ENCODE assay signal across 31 mouse cellular contexts in genomic region chr17:86830893-86831292, GRCm38 (mm10).
DNase-seq lines count a peak whose midpoint lies in the region; ATAC-seq and TF ChIP-seq lines count a peak whose summit lies in the region.
"Had no signal": no experiment of that assay in that cellular context is flagged by ENCODE, and none has a peak within 500 bp of the region (broad histone marks: within the 10 kb centered on the region; RNA-seq: fewer than 3 reads in every experiment).

No protein-coding gene starts in this region.

- H3K4me3 ChIP-seq in liver, embryonic 11.5 days (ENCODE audit: low read depth, low read length), result no peak overlapping the region
- no peak overlapping the region for H3K4me3 ChIP-seq in liver, postnatal 0 days (ENCODE audit: low read depth, low read length)
- no peak overlapping the region for H3K4me3 ChIP-seq in limb, embryonic 10.5 days
- no peak overlapping the region for H3K4me3 ChIP-seq in midbrain, embryonic 16.5 days (ENCODE audit: low read depth, low read length)
- H3K4me3 ChIP-seq: erythroblast, embryonic 14.5 days; gastrocnemius, adult 2 months; heart, adult 2 months; heart, embryonic 15.5 days; hindbrain, embryonic 13.5 days; limb, embryonic 12.5 days; midbrain, embryonic 13.5 days had no signal

- no peak overlapping the region for H3K4me2 ChIP-seq in liver, embryonic 11.5 days
- H3K4me2 ChIP-seq in liver, postnatal 0 days (ENCODE audit: low read depth, low read length), result no peak overlapping the region
- H3K4me2 ChIP-seq in midbrain, embryonic 16.5 days (ENCODE audit: low read length), result no peak overlapping the region
- H3K4me2 ChIP-seq: heart, embryonic 15.5 days; hindbrain, embryonic 13.5 days; limb, embryonic 12.5 days; midbrain, embryonic 13.5 days had no signal

- no peak for TF ChIP-seq EP300 in liver, postnatal 0 days (IDR thresholded peaks at IDR 0.05; ENCODE audit: low read depth)

- no peaks in the 10 kb centered on the region for H3K27me3 ChIP-seq in liver, embryonic 11.5 days (replicated peaks; ENCODE audit: control insufficient read depth, insufficient read depth, low read length)
- no peaks in the 10 kb centered on the region for H3K27me3 ChIP-seq in liver, postnatal 0 days (ENCODE audit: insufficient read depth, low read length)
- H3K27me3 ChIP-seq in limb, embryonic 10.5 days (ENCODE audit: low read depth, poor library complexity, severe bottlenecking), result no peaks in the 10 kb centered on the region
- no peaks in the 10 kb centered on the region for H3K27me3 ChIP-seq in midbrain, embryonic 16.5 days (ENCODE audit: control insufficient read depth, insufficient read depth, low read depth, low read length)
- H3K27me3 ChIP-seq: heart, embryonic 15.5 days; hindbrain, embryonic 13.5 days; limb, embryonic 12.5 days; midbrain, embryonic 13.5 days; Patski had no signal

- DNase-seq in liver, embryonic 11.5 days (ENCODE audit: low spot score), result peak; percentile 27
- no peak for DNase-seq in liver, postnatal 0 days
- peak; percentile 28 for DNase-seq in urinary bladder, adult 2 months (ENCODE audit: low spot score)
- DNase-seq in urinary bladder, postnatal 14 days (ENCODE audit: low spot score), result no peak
- DNase-seq in limb, embryonic 10.5 days (ENCODE audit: low spot score), result peak; percentile 30
- DNase-seq in adrenal gland, adult 2 months, result no peak
- DNase-seq: adrenal gland, postnatal 14 days; B cell, adult 2 months; cerebellum, adult 11-12 months; cerebellum, adult 9-11 months; embryo, embryonic 11 days; gastrocnemius, adult 2 months; gastrocnemius, postnatal 36 days; heart, adult 2 months; heart, postnatal 36 days; kidney, adult 11 months; kidney, postnatal 14 days; layer of hippocampus, adult 9-11 months; lung, postnatal 36 days; right cerebral cortex, postnatal 4 days; thymus, postnatal 14 days had no signal

- TF ChIP-seq CTCF in liver, postnatal 0 days (IDR thresholded peaks at IDR 0.05; ENCODE audit: low read depth), result no peak

- ATAC-seq in liver, embryonic 11.5 days (replicated peaks; ENCODE audit: low FRiP score), result no peak
- ATAC-seq in liver, postnatal 0 days, result no peak
- ATAC-seq in midbrain, embryonic 16.5 days, result no peak
- ATAC-seq: forebrain, embryonic 16.5 days; midbrain, embryonic 13.5 days; Patski had no signal

- WGBS in liver, embryonic 11.5 days, result 79% methylated on average over 12 of the region's 12 CpGs
- 86% methylated on average over 12 of the region's 12 CpGs for WGBS in liver, postnatal 0 days (ENCODE audit: insufficient replicate concordance)
- WGBS in limb, embryonic 10.5 days, result 84% methylated on average over 12 of the region's 12 CpGs
- 92% methylated on average over 12 of the region's 12 CpGs for WGBS in midbrain, embryonic 16.5 days

- no peak overlapping the region for H3K9ac ChIP-seq in liver, embryonic 11.5 days (ENCODE audit: low read depth, low read length)
- no peak overlapping the region for H3K9ac ChIP-seq in liver, postnatal 0 days (replicated peaks)
- H3K9ac ChIP-seq in midbrain, embryonic 16.5 days (ENCODE audit: low read depth, low read length), result no peak overlapping the region
- H3K9ac ChIP-seq: heart, embryonic 15.5 days; hindbrain, embryonic 13.5 days; limb, embryonic 12.5 days; midbrain, embryonic 13.5 days had no signal

- no peak overlapping the region for H3K27ac ChIP-seq in liver, embryonic 11.5 days (ENCODE audit: low read depth, low read length)
- H3K27ac ChIP-seq in liver, postnatal 0 days (ENCODE audit: low read depth), result no peak overlapping the region
- H3K27ac ChIP-seq in limb, embryonic 10.5 days, result no peak overlapping the region
- H3K27ac ChIP-seq in midbrain, embryonic 16.5 days (ENCODE audit: low read length), result no peak overlapping the region
- H3K27ac ChIP-seq: gastrocnemius, adult 2 months; heart, adult 2 months; heart, embryonic 15.5 days; hindbrain, embryonic 13.5 days; limb, embryonic 12.5 days; midbrain, embryonic 13.5 days; stomach, postnatal 0 days had no signal

- H3K9me3 ChIP-seq in liver, embryonic 11.5 days (ENCODE audit: control insufficient read depth, low read length), result no peaks in the 10 kb centered on the region
- H3K9me3 ChIP-seq in liver, postnatal 0 days (ENCODE audit: low read length), result no peaks in the 10 kb centered on the region
- H3K9me3 ChIP-seq in limb, embryonic 10.5 days (replicated peaks), result no peaks in the 10 kb centered on the region
- H3K9me3 ChIP-seq in midbrain, embryonic 16.5 days (replicated peaks; ENCODE audit: control insufficient read depth, low read length, poor library complexity, severe bottlenecking), result no peaks in the 10 kb centered on the region
- H3K9me3 ChIP-seq: heart, embryonic 15.5 days; hindbrain, embryonic 13.5 days; limb, embryonic 12.5 days; midbrain, embryonic 13.5 days had no signal

- H3K36me3 ChIP-seq in liver, embryonic 11.5 days (ENCODE audit: control insufficient read depth, insufficient read depth, low read length), result no peaks in the 10 kb centered on the region
- H3K36me3 ChIP-seq in liver, postnatal 0 days (replicated peaks; ENCODE audit: insufficient read depth, low read length), result peaks cover 35% of the 10 kb centered on the region
- no peaks in the 10 kb centered on the region for H3K36me3 ChIP-seq in limb, embryonic 10.5 days
- no peaks in the 10 kb centered on the region for H3K36me3 ChIP-seq in midbrain, embryonic 16.5 days (ENCODE audit: control insufficient read depth, insufficient read depth, low read length)
- H3K36me3 ChIP-seq: G1E; heart, embryonic 15.5 days; hindbrain, embryonic 13.5 days; limb, embryonic 12.5 days; midbrain, embryonic 13.5 days had no signal

- no peaks in the 10 kb centered on the region for H3K4me1 ChIP-seq in liver, embryonic 11.5 days (replicated peaks; ENCODE audit: control insufficient read depth, insufficient read depth, low read length)
- no peaks in the 10 kb centered on the region for H3K4me1 ChIP-seq in liver, postnatal 0 days (ENCODE audit: insufficient read depth)
- peaks cover 4% of the 10 kb centered on the region; the same call in 1 of the 2 replicates for H3K4me1 ChIP-seq in limb, embryonic 10.5 days
- H3K4me1 ChIP-seq in midbrain, embryonic 16.5 days (ENCODE audit: control insufficient read depth, insufficient read depth, low read length), result no peaks in the 10 kb centered on the region
- H3K4me1 ChIP-seq: heart, embryonic 15.5 days; hindbrain, embryonic 13.5 days; limb, embryonic 12.5 days; midbrain, embryonic 13.5 days had no signal

Comparison
In these comparisons a context has a peak if more than half of its experiments do, and no peak if none do; other contexts are left out.
1. DNase-seq: peak in liver, embryonic 11.5 days (single experiment), urinary bladder, adult 2 months (single experiment) and limb, embryonic 10.5 days (single experiment); none in liver, postnatal 0 days (single experiment), urinary bladder, postnatal 14 days (single experiment) and adrenal gland, adult 2 months (single experiment).